Mouse (Mus musculus): ENCODE results near the gene Wdr70. TPM values are rescaled to one million over a fixed set of nuclear protein-coding genes. Genes with fewer than 3 reads are reported as not detected.
A peak's percentile ranks its signal among the peaks of the same experiment; 100 is the strongest.

The Wdr70 gene
- polyA plus RNA-seq, 1 experiment = 47.6 TPM

- Histone ChIP-seq H3ac (ENCODE audit: control insufficient read depth, insufficient read length, low read depth) (no peak overlapping the region), H3K4me3 (ENCODE audit: insufficient read depth, poor library complexity, severe bottlenecking) (no peak overlapping the region), H3K79me3 (ENCODE audit: low read depth) (no peaks in the 10 kb centered on the region), H3K79me2 (ENCODE audit: control insufficient read depth, insufficient read depth) (no peaks in the 10 kb centered on the region), H3K36me3 (ENCODE audit: control insufficient read depth, insufficient read depth) (no peaks in the 10 kb centered on the region), H3K27me3 (ENCODE audit: control insufficient read depth, insufficient read depth, insufficient read length) (no peaks in the 10 kb centered on the region)
- TF ChIP-seq MAX (IDR thresholded peaks at IDR 0.05) = no peak
- peak; percentile 16 for TF ChIP-seq FOSL1 (IDR thresholded peaks at IDR 0.05; ENCODE audit: insufficient read depth, low read length, poor library complexity, severe bottlenecking)
- no peak for TF ChIP-seq CTCF (IDR thresholded peaks at IDR 0.05; ENCODE audit: control insufficient read depth, insufficient read depth, insufficient read length)
These were observed 240.2 kb downstream of the Wdr70 start for GRCm38 (mm10) chr15:7858841-7859240.

- TF ChIP-seq USF1 (IDR thresholded peaks at IDR 0.05; ENCODE audit: low read depth) = no peak
- no peaks in the 10 kb centered on the region for H3K27me3 ChIP-seq (ENCODE audit: control insufficient read depth, insufficient read depth, insufficient read length)
- H3K79me3 ChIP-seq (ENCODE audit: low read depth) = no peaks in the 10 kb centered on the region
- H3ac ChIP-seq (ENCODE audit: control insufficient read depth, insufficient read length, low read depth) = no peak overlapping the region
- no peaks in the 10 kb centered on the region for H3K36me3 ChIP-seq (ENCODE audit: control insufficient read depth, insufficient read depth)
- no peak overlapping the region for H3K4me3 ChIP-seq (ENCODE audit: insufficient read depth, poor library complexity, severe bottlenecking)
- H3K79me2 ChIP-seq (ENCODE audit: control insufficient read depth, insufficient read depth) = no peaks in the 10 kb centered on the region
These were observed 241.6 kb downstream of the Wdr70 start for GRCm38 (mm10) chr15:7857418-7857817.

- TF ChIP-seq CTCF (IDR thresholded peaks at IDR 0.05; ENCODE audit: control insufficient read depth, insufficient read depth, insufficient read length) = no peak
- no peak for TF ChIP-seq MYOG (IDR thresholded peaks at IDR 0.05; ENCODE audit: control insufficient read depth, extremely low read depth, insufficient read length)
- TF ChIP-seq USF1 (IDR thresholded peaks at IDR 0.05; ENCODE audit: low read depth) = no peak
- TF ChIP-seq CEBPB (IDR thresholded peaks at IDR 0.05; ENCODE audit: low read depth) = peak; percentile 74
- TF ChIP-seq MYOD1 (IDR thresholded peaks at IDR 0.05; ENCODE audit: control insufficient read depth, insufficient read length, low read depth) = no peak
- TF ChIP-seq FOSL1 (IDR thresholded peaks at IDR 0.05; ENCODE audit: insufficient read depth, low read length, poor library complexity, severe bottlenecking) = peak; percentile 52
- no peak overlapping the region for H3K4me3 ChIP-seq (ENCODE audit: insufficient read depth, poor library complexity, severe bottlenecking)
- H3K36me3 ChIP-seq (ENCODE audit: control insufficient read depth, insufficient read depth) = no peaks in the 10 kb centered on the region
- H3K79me3 ChIP-seq (ENCODE audit: low read depth) = no peaks in the 10 kb centered on the region
- no peaks in the 10 kb centered on the region for H3K79me2 ChIP-seq (ENCODE audit: control insufficient read depth, insufficient read depth)
- H3K27me3 ChIP-seq (ENCODE audit: control insufficient read depth, insufficient read depth, insufficient read length) = no peaks in the 10 kb centered on the region
- H3ac ChIP-seq (ENCODE audit: control insufficient read depth, insufficient read length, low read depth) = no peak overlapping the region
These were observed 256.6 kb downstream of the Wdr70 start for GRCm38 (mm10) chr15:7842398-7842797.

- Histone ChIP-seq H3K79me3 (ENCODE audit: low read depth) (no peaks in the 10 kb centered on the region), H3ac (ENCODE audit: control insufficient read depth, insufficient read length, low read depth) (no peak overlapping the region), H3K4me3 (ENCODE audit: insufficient read depth, poor library complexity, severe bottlenecking) (no peak overlapping the region), H3K36me3 (ENCODE audit: control insufficient read depth, insufficient read depth) (no peaks in the 10 kb centered on the region), H3K27me3 (ENCODE audit: control insufficient read depth, insufficient read depth, insufficient read length) (no peaks in the 10 kb centered on the region), H3K79me2 (ENCODE audit: control insufficient read depth, insufficient read depth) (no peaks in the 10 kb centered on the region)
- TF ChIP-seq USF1 (IDR thresholded peaks at IDR 0.05; ENCODE audit: low read depth) (no peak), FOSL1 (IDR thresholded peaks at IDR 0.05; ENCODE audit: insufficient read depth, low read length, poor library complexity, severe bottlenecking) (no peak), MYOD1 (IDR thresholded peaks at IDR 0.05; ENCODE audit: control insufficient read depth, insufficient read length, low read depth) (no peak), CEBPB (IDR thresholded peaks at IDR 0.05; ENCODE audit: low read depth) (peak; percentile 51)
These were observed 257.3 kb downstream of the Wdr70 start for GRCm38 (mm10) chr15:7841664-7842063.

GRCm38 (mm10) chr15:7838921-7839309, 260.1 kb downstream of the Wdr70 start:
- no peaks in the 10 kb centered on the region for H3K79me3 ChIP-seq (ENCODE audit: low read depth)
- peaks cover 12% of the 10 kb centered on the region for H3K36me3 ChIP-seq (ENCODE audit: control insufficient read depth, insufficient read depth)
- no peaks in the 10 kb centered on the region for H3K27me3 ChIP-seq (ENCODE audit: control insufficient read depth, insufficient read depth, insufficient read length)
- no peaks in the 10 kb centered on the region for H3K79me2 ChIP-seq (ENCODE audit: control insufficient read depth, insufficient read depth)
- TF ChIP-seq FOSL1 (IDR thresholded peaks at IDR 0.05; ENCODE audit: insufficient read depth, low read length, poor library complexity, severe bottlenecking) (peak; percentile 19), MAX (IDR thresholded peaks at IDR 0.05) (peak; percentile 10), USF1 (IDR thresholded peaks at IDR 0.05; ENCODE audit: low read depth) (no peak), MYOD1 (IDR thresholded peaks at IDR 0.05; ENCODE audit: control insufficient read depth, insufficient read length, low read depth) (peak; percentile 90)
- no peak overlapping the region for H3K4me3 ChIP-seq (ENCODE audit: insufficient read depth, poor library complexity, severe bottlenecking)
- H3ac ChIP-seq (ENCODE audit: control insufficient read depth, insufficient read length, low read depth) = peak overlapping the region; percentile 16

GRCm38 (mm10) chr15:7838060-7838920, 260.7 kb downstream of the Wdr70 start:
- TF ChIP-seq MYOD1 (IDR thresholded peaks at IDR 0.05; ENCODE audit: control insufficient read depth, insufficient read length, low read depth) (no peak), FOSL1 (IDR thresholded peaks at IDR 0.05; ENCODE audit: insufficient read depth, low read length, poor library complexity, severe bottlenecking) (no peak), CTCF (IDR thresholded peaks at IDR 0.05; ENCODE audit: control insufficient read depth, insufficient read depth, insufficient read length) (no peak), MYOG (IDR thresholded peaks at IDR 0.05; ENCODE audit: control insufficient read depth, extremely low read depth, insufficient read length) (no peak), USF1 (IDR thresholded peaks at IDR 0.05; ENCODE audit: low read depth) (peak; percentile 98), MAX (IDR thresholded peaks at IDR 0.05) (peak; percentile 84), CEBPB (IDR thresholded peaks at IDR 0.05; ENCODE audit: low read depth) (peak; percentile 75)
- H3ac ChIP-seq (ENCODE audit: control insufficient read depth, insufficient read length, low read depth) = peak overlapping the region; percentile 16
- H3K79me3 ChIP-seq (ENCODE audit: low read depth) = no peaks in the 10 kb centered on the region
- no peaks in the 10 kb centered on the region for H3K79me2 ChIP-seq (ENCODE audit: control insufficient read depth, insufficient read depth)
- H3K36me3 ChIP-seq (ENCODE audit: control insufficient read depth, insufficient read depth) = peaks cover 13% of the 10 kb centered on the region
- H3K4me3 ChIP-seq (ENCODE audit: insufficient read depth, poor library complexity, severe bottlenecking) = no peak overlapping the region
- H3K27me3 ChIP-seq (ENCODE audit: control insufficient read depth, insufficient read depth, insufficient read length) = no peaks in the 10 kb centered on the region
